Mouse (Mus musculus) lung, embryonic 16.5 days (tissue): ENCODE measurements around the gene Rbm19. TPM values are rescaled to one million over a fixed set of nuclear protein-coding genes. Genes with fewer than 3 reads are reported as not detected.
A peak's percentile ranks its signal among the peaks of the same experiment; 100 is the strongest.

Experiments
- ATAC-seq: fragments of 200-750 bp; cut with Nextera tagmentation; 2 replicates; pipeline ENCODE4 v1.8.0; 2017; ENCODE audit warnings: low read depth, mild to moderate bottlenecking, moderate library complexity
- H3K27ac ChIP-seq: fragments of 300-500 bp; sonication (generic); 2 replicates; pipeline ENCODE4 v1.5.1; 2014; ENCODE audit warnings: mild to moderate bottlenecking, control low read depth, low read length
- H3K27me3 ChIP-seq: fragments of 300-500 bp; sonication (generic); 2 replicates; pipeline ENCODE4 v1.6.1; 2014; ENCODE audit warnings: low read depth, low read length, mixed read lengths; ENCODE audit not compliant: control insufficient read depth, insufficient read depth
- H3K36me3 ChIP-seq: fragments of 300-500 bp; sonication (generic); 2 replicates; pipeline ENCODE4 v1.6.1; 2014; ENCODE audit warnings: low read length; ENCODE audit not compliant: control insufficient read depth, insufficient read depth
- H3K4me1 ChIP-seq: fragments of 300-500 bp; sonication (generic); replicated peaks from 2 replicates; pipeline ENCODE4 v1.6.1; 2014; ENCODE audit warnings: low read length, mixed read lengths; ENCODE audit not compliant: control insufficient read depth, insufficient read depth
- H3K4me2 ChIP-seq: fragments of 300-500 bp; sonication (generic); 2 replicates; pipeline ENCODE4 v1.6.1; 2014; ENCODE audit warnings: low read depth, low read length, control low read depth
- H3K4me3 ChIP-seq: fragments of 300-500 bp; sonication (generic); 2 replicates; pipeline ENCODE4 v1.5.1; 2014; ENCODE audit warnings: mild to moderate bottlenecking, low read length, control low read depth
- H3K9ac ChIP-seq: fragments of 300-500 bp; sonication (generic); 2 replicates; pipeline ENCODE4 v1.6.1; 2014; ENCODE audit warnings: low read length, control low read depth
- H3K9me3 ChIP-seq: fragments of 300-500 bp; sonication (generic); 2 replicates; pipeline ENCODE4 v1.6.1; 2016; ENCODE audit warnings: low read length; ENCODE audit not compliant: control insufficient read depth
- WGBS: fragments of 180-500 bp; shearing (Covaris S2); extraction: QIAGEN DNeasy Blood & Tissue Kit; methylation state at CpG from one replicate; pipeline ENCODE4 v1.1.7; 2014; 5-methylcytosine and 5-hydroxymethylcytosine counted together
- polyA plus RNA-seq: library from polyadenylated mRNA; unstranded; fragments of >200 nt; fragmentation: Nextera tagmentation; extraction: Ambion mirVana; gene quantifications from 2 replicates; pipeline ENCODE4 v1.2.1, GENCODE M21; 2015

The Rbm19 gene
- polyA plus RNA-seq, 1 experiment from 2014 or later, result 20.4 TPM

GRCm38 (mm10) chr5:120155672-120156071 lies 39.4 kb downstream of the Rbm19 start:
- 43% methylated on average over 10 of the region's 10 CpGs for WGBS
- no peak overlapping the region for H3K9ac ChIP-seq

GRCm38 (mm10) chr5:120156166-120156909 lies 40.1 kb downstream of the Rbm19 start:
- no peaks in the 10 kb centered on the region for H3K27me3 ChIP-seq
- H3K36me3 ChIP-seq, result no peaks in the 10 kb centered on the region
- 51% methylated on average over 21 of the region's 21 CpGs for WGBS
- ATAC-seq, result peak; percentile 46; the same call in 1 of the 2 replicates
- no peak overlapping the region for H3K9ac ChIP-seq
- no peak overlapping the region for H3K4me3 ChIP-seq
- no peaks in the 10 kb centered on the region for H3K9me3 ChIP-seq
- no peak overlapping the region for H3K27ac ChIP-seq
- H3K4me1 ChIP-seq, result no peaks in the 10 kb centered on the region; the same call in 1 of the 2 replicates
- no peak overlapping the region for H3K4me2 ChIP-seq

More at GRCm38 (mm10) chr5:120155672-120156071, 39.4 kb downstream of the Rbm19 start:
- H3K27me3 ChIP-seq, result no peaks in the 10 kb centered on the region
- no peaks in the 10 kb centered on the region; the same call in 1 of the 2 replicates for H3K4me1 ChIP-seq
- no peak overlapping the region for H3K27ac ChIP-seq
- H3K9me3 ChIP-seq, result no peaks in the 10 kb centered on the region
- H3K4me3 ChIP-seq, result no peak overlapping the region
- no peak overlapping the region for H3K4me2 ChIP-seq
- no peaks in the 10 kb centered on the region for H3K36me3 ChIP-seq
- ATAC-seq, result no peak

DNA sequence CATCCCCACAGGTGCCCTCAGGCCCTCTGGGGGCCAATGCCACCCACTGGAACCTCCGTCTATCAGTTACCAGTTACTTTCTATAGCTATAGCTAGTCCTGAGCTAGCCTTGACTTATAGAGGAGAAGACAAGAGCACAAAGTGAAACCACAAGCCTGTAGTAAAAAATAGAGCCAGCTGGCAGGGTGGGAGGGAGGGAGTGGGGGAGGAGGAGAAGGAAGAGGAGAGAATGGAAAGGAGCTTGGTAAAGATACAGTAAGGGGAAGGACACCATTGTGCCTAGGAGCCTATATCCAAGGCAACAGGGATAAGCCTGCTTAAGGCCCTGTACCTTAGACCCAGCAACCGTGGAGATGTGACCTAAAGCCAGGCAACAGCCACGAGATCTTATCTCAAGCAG lies 40.9 kb downstream of the Rbm19 start:
- no peak for ATAC-seq
- whole genome bisulfite sequencing, result 70% methylated on average over 3 of the region's 3 CpGs
- no peak overlapping the region for H3K4me2 ChIP-seq
- no peaks in the 10 kb centered on the region for H3K36me3 ChIP-seq
- no peaks in the 10 kb centered on the region for H3K9me3 ChIP-seq
- no peak overlapping the region for H3K9ac ChIP-seq
- H3K4me1 ChIP-seq, result no peaks in the 10 kb centered on the region; the same call in 1 of the 2 replicates
- H3K27me3 ChIP-seq, result no peaks in the 10 kb centered on the region
- no peak overlapping the region for H3K4me3 ChIP-seq
- no peak overlapping the region for H3K27ac ChIP-seq

- 63% methylated on average over 2 of the region's 2 CpGs for WGBS
- H3K4me1 ChIP-seq, result no peaks in the 10 kb centered on the region; the same call in 1 of the 2 replicates
These were observed 42.2 kb downstream of the Rbm19 start for GRCm38 (mm10) chr5:120158476-120158875.

GRCm38 (mm10) chr5:120160923-120161658 lies 44.8 kb downstream of the Rbm19 start:
- 86% methylated on average over 8 of the region's 8 CpGs for WGBS
- ATAC-seq, result no peak
- Histone ChIP-seq H3K36me3 (no peaks in the 10 kb centered on the region), H3K27ac (no peak overlapping the region), H3K4me1 (peaks cover 2% of the 10 kb centered on the region; the same call in 1 of the 2 replicates), H3K4me3 (no peak overlapping the region), H3K9me3 (no peaks in the 10 kb centered on the region), H3K9ac (no peak overlapping the region), H3K27me3 (no peaks in the 10 kb centered on the region), H3K4me2 (no peak overlapping the region)

More at GRCm38 (mm10) chr5:120158476-120158875, 42.2 kb downstream of the Rbm19 start:
- Histone ChIP-seq H3K9ac (no peak overlapping the region), H3K4me2 (no peak overlapping the region), H3K36me3 (no peaks in the 10 kb centered on the region), H3K27me3 (no peaks in the 10 kb centered on the region), H3K4me3 (no peak overlapping the region), H3K9me3 (no peaks in the 10 kb centered on the region), H3K27ac (no peak overlapping the region)
- ATAC-seq, result no peak

DNA sequence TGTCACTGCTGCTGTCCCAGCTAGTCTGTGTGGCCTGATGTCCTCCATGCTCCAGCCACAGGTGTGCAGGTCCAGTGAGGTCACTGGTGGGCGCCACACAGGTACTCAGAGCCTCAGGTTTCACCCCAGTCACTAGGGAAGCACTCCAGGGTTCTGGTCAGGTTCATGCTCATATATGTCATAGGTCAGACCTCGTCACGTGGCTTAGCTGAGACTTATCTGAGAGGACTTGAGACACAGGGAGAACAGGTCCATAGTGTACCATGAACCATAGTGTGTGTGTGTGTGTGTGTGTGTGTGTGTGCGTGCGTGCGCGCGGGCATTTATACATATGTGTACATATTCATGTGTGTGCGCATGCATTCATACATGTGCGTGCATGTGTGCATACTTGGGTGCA lies 46.4 kb downstream of the Rbm19 start:
- no peak overlapping the region for H3K27ac ChIP-seq
- H3K4me3 ChIP-seq, result no peak overlapping the region
- H3K27me3 ChIP-seq, result no peaks in the 10 kb centered on the region
- no peak overlapping the region for H3K4me2 ChIP-seq
- no peaks in the 10 kb centered on the region for H3K36me3 ChIP-seq
- 0 out of 2 replicates have a peak, but pooled peaks cover 2% of the 10 kb centered on the region for H3K4me1 ChIP-seq
- no peaks in the 10 kb centered on the region for H3K9me3 ChIP-seq
- no peak overlapping the region for H3K9ac ChIP-seq
- 92% methylated on average over 10 of the region's 10 CpGs for WGBS
- ATAC-seq, result no peak

DNA sequence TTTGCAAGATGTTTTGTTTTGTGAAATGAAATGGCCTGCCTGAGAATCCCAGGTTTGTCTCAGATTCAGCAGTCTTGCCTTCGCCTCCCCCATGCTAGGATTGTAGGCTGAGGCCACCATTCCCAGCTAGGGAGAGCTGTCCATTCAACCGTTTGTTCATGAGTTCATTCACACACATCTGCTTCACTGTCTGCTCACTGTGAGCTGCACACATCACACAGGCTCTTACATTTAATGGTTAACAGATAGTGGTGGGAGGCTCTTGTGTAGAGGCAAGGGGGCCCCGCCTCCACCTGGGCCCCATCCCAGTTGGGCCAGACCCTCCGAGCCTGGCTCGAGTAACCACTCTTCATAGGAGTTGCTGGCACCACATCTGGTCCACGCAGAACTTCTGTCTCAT lies 47.2 kb downstream of the Rbm19 start:
- Histone ChIP-seq H3K27ac (no peak overlapping the region), H3K27me3 (no peaks in the 10 kb centered on the region), H3K9ac (no peak overlapping the region), H3K4me3 (no peak overlapping the region), H3K4me1 (0 out of 2 replicates have a peak, but pooled peaks cover 2% of the 10 kb centered on the region), H3K4me2 (no peak overlapping the region), H3K36me3 (no peaks in the 10 kb centered on the region), H3K9me3 (no peaks in the 10 kb centered on the region)
- WGBS, result 69% methylated on average over 6 of the region's 6 CpGs
- ATAC-seq, result no peak

DNA sequence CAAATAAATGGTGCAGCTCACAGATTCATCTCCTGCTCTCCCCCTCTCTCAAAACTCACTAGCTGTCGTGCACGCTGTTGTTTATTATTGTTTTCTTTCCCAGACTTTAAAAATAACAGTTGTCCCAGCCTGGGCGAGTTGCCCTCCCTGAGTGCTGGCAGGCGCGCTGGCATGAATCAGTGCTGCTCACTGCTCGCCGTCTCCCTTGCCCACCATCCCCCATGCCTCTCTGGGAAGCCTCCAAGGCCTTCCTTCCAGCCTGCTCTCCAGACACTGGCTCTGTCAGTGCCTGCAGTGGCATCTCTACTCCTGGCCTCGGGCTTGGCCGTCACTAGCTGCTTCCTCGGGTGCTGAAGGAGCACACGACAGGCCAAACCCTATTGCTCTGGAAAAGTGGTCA lies 48.2 kb downstream of the Rbm19 start:
- no peak overlapping the region for H3K27ac ChIP-seq
- H3K36me3 ChIP-seq, result no peaks in the 10 kb centered on the region
- no peaks in the 10 kb centered on the region for H3K9me3 ChIP-seq
- WGBS, result 48% methylated on average over 11 of the region's 11 CpGs
- 0 out of 2 replicates have a peak, but pooled peaks cover 2% of the 10 kb centered on the region for H3K4me1 ChIP-seq
- ATAC-seq, result no peak
- no peaks in the 10 kb centered on the region for H3K27me3 ChIP-seq
- H3K4me2 ChIP-seq, result no peak overlapping the region
- no peak overlapping the region for H3K9ac ChIP-seq
- H3K4me3 ChIP-seq, result no peak overlapping the region
